ENCODE assay signal across 8 mouse cellular contexts in genomic region chr13:35969829-35970228, GRCm38 (mm10). TPM values are rescaled to one million over a fixed set of nuclear protein-coding genes. Genes with fewer than 3 reads are reported as not detected.
DNase-seq lines count a peak whose midpoint lies in the region; ATAC-seq and TF ChIP-seq lines count a peak whose summit lies in the region.

No protein-coding gene starts in this region.

- peaks cover 16% of the 10 kb centered on the region for H3K4me1 ChIP-seq in heart, embryonic 13.5 days
- peaks cover 23% of the 10 kb centered on the region for H3K4me1 ChIP-seq in embryonic facial prominence, embryonic 10.5 days
- H3K4me1 ChIP-seq in hindbrain, postnatal 0 days (ENCODE audit: insufficient read depth, low read length) = peaks cover 13% of the 10 kb centered on the region; the same call in 1 of the 2 replicates
- 0 out of 2 replicates have a peak, but pooled peaks cover 6% of the 10 kb centered on the region for H3K4me1 ChIP-seq in midbrain, embryonic 14.5 days (ENCODE audit: control insufficient read depth, insufficient read depth, low read length)

- peaks cover 3% of the 10 kb centered on the region; the same call in 1 of the 2 replicates for H3K36me3 ChIP-seq in heart, embryonic 13.5 days
- H3K36me3 ChIP-seq in embryonic facial prominence, embryonic 10.5 days (replicated peaks) = no peaks in the 10 kb centered on the region
- no peaks in the 10 kb centered on the region for H3K36me3 ChIP-seq in hindbrain, postnatal 0 days (ENCODE audit: insufficient read depth, low read length)
- H3K36me3 ChIP-seq in midbrain, embryonic 14.5 days (ENCODE audit: control insufficient read depth, insufficient read depth, low read length) = no peaks in the 10 kb centered on the region

- peak overlapping the region; percentile 100 for H3K4me2 ChIP-seq in heart, embryonic 13.5 days
- H3K4me2 ChIP-seq in hindbrain, postnatal 0 days (ENCODE audit: low read depth, low read length) = peak overlapping the region; percentile 100
- H3K4me2 ChIP-seq in midbrain, embryonic 14.5 days (ENCODE audit: low read length) = peak overlapping the region; percentile 100

- TF ChIP-seq CTCF in hindbrain, postnatal 0 days (IDR thresholded peaks at IDR 0.05; ENCODE audit: low read depth) = no peak

- DNase-seq in heart, postnatal 36 days = no peak
- no peak for DNase-seq in embryonic facial prominence, embryonic 10.5 days (ENCODE audit: low spot score)
- no peak for DNase-seq in hindbrain, postnatal 0 days (ENCODE audit: low spot score)
- no peak for DNase-seq in midbrain, embryonic 14.5 days
- no peak for DNase-seq in embryo, embryonic 10 days (ENCODE audit: low spot score)
- DNase-seq in urinary bladder, postnatal 14 days (ENCODE audit: low spot score) = no peak
- DNase-seq in frontal cortex, postnatal 14 days (ENCODE audit: low spot score in 2 of 2) = no peak

- H3K27me3 ChIP-seq in heart, embryonic 13.5 days (replicated peaks) = peaks cover 17% of the 10 kb centered on the region
- peaks cover 46% of the 10 kb centered on the region for H3K27me3 ChIP-seq in embryonic facial prominence, embryonic 10.5 days (replicated peaks; ENCODE audit: low read depth, poor library complexity, severe bottlenecking)
- peaks cover 8% of the 10 kb centered on the region; the same call in 1 of the 2 replicates for H3K27me3 ChIP-seq in hindbrain, postnatal 0 days (ENCODE audit: insufficient read depth, low read length)
- peaks cover 25% of the 10 kb centered on the region for H3K27me3 ChIP-seq in midbrain, embryonic 14.5 days (ENCODE audit: control insufficient read depth, insufficient read depth, low read length)

- no peak overlapping the region for H3K27ac ChIP-seq in heart, embryonic 13.5 days (replicated peaks)
- no peak overlapping the region for H3K27ac ChIP-seq in embryonic facial prominence, embryonic 10.5 days (replicated peaks)
- H3K27ac ChIP-seq in hindbrain, postnatal 0 days = no peak overlapping the region
- H3K27ac ChIP-seq in midbrain, embryonic 14.5 days (replicated peaks; ENCODE audit: low read depth, low read length) = no peak overlapping the region

- no peaks in the 10 kb centered on the region for H3K9me3 ChIP-seq in heart, embryonic 13.5 days
- no peaks in the 10 kb centered on the region for H3K9me3 ChIP-seq in embryonic facial prominence, embryonic 10.5 days
- H3K9me3 ChIP-seq in hindbrain, postnatal 0 days (ENCODE audit: low read length) = no peaks in the 10 kb centered on the region
- no peaks in the 10 kb centered on the region for H3K9me3 ChIP-seq in midbrain, embryonic 14.5 days (ENCODE audit: control insufficient read depth, low read length)

- 32% methylated on average over 9 of the region's 9 CpGs for WGBS in heart, embryonic 13.5 days
- WGBS in embryonic facial prominence, embryonic 10.5 days = 28% methylated on average over 9 of the region's 9 CpGs
- WGBS in hindbrain, postnatal 0 days = 35% methylated on average over 9 of the region's 9 CpGs
- WGBS in midbrain, embryonic 14.5 days = 28% methylated on average over 9 of the region's 9 CpGs

- intact Hi-C loops in heart, postnatal 36 days (cut with DNase I) = no loop called here

- ATAC-seq in heart, embryonic 13.5 days (ENCODE audit: extremely low read depth, insufficient number of reproducible peaks, low FRiP score, low TSS enrichment) = no peak
- no peak for ATAC-seq in hindbrain, postnatal 0 days
- no peak for ATAC-seq in midbrain, embryonic 14.5 days (ENCODE audit: low FRiP score, low TSS enrichment)

- peak overlapping the region; percentile 65 for H3K4me3 ChIP-seq in heart, embryonic 13.5 days
- peak overlapping the region; percentile 76 for H3K4me3 ChIP-seq in embryonic facial prominence, embryonic 10.5 days
- peak overlapping the region; percentile 61 for H3K4me3 ChIP-seq in hindbrain, postnatal 0 days (ENCODE audit: low read length)
- peak overlapping the region; percentile 59 for H3K4me3 ChIP-seq in midbrain, embryonic 14.5 days (replicated peaks; ENCODE audit: low read depth, low read length)

- peak overlapping the region; percentile 85 for H3K9ac ChIP-seq in heart, embryonic 13.5 days
- no peak overlapping the region for H3K9ac ChIP-seq in hindbrain, postnatal 0 days (replicated peaks; ENCODE audit: low read length)
- H3K9ac ChIP-seq in midbrain, embryonic 14.5 days (replicated peaks; ENCODE audit: low read length) = 0 out of 2 replicates have a peak overlapping the region, but pooled peaks have one; percentile 23

RNA-seq across cellular contexts. Expression of gene Ppp1r3g, which starts 11.2 kb away (rescaled TPM):
- 4.7 and 6.2 TPM in 2 replicates for polyA plus RNA-seq in heart, embryonic 13.5 days (2015; fragmentation: Nextera tagmentation; extraction: Ambion mirVana)
- under 1 TPM; 0.35 to 0.78 TPM for total RNA-seq in heart, postnatal 36 days (2021)
- polyA plus RNA-seq in embryonic facial prominence, embryonic 10.5 days (2016; fragmentation: Nextera tagmentation; extraction: Ambion mirVana) = 0.93 and 1.2 TPM in 2 replicates
- total RNA-seq in hindbrain, postnatal 0 days (2014; rRNA removed) = 4.1 and 4.3 TPM in 2 replicates
- polyA plus RNA-seq in hindbrain, postnatal 0 days (2015; fragmentation: Nextera tagmentation; extraction: Ambion mirVana) = 0.50 and 1.0 TPM in 2 replicates
- 0.14 and 0.30 TPM in 2 replicates for polyA plus RNA-seq in midbrain, embryonic 14.5 days (2014; fragmentation: Nextera tagmentation; extraction: Ambion mirVana)
